Mouse (Mus musculus): ENCODE measurements around the gene Epn2.

The Epn2 gene

DNA sequence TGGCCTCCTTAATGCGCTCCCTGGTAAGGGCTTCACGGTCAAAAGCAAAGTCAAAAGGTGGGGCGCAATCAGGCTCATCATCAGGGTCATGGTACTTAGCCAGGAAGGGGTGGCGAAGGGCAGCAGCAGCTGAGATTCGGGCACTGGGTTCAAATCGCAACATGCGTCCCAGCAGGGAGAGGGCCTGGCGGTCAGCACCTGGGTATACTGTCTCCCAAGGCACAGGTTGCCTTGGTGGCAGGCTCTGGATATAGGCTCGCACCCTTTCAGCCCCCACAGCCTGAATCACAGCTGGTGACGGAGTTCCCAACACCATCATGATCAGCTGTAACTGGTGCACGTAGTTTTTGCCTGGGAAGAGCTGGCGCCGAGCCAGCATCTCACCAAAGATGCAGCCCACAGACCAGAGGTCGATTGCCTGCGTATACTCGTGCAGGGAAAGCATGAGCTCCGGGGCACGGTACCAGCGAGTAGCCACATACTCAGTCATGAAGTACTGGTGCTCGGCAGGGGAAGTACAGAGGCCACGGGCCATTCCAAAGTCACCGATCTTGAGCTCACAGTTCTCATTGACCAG is 88.5 kb downstream of the Epn2 start:
- no peak for DNase-seq (ENCODE audit: low read depth, low spot score)

DNA sequence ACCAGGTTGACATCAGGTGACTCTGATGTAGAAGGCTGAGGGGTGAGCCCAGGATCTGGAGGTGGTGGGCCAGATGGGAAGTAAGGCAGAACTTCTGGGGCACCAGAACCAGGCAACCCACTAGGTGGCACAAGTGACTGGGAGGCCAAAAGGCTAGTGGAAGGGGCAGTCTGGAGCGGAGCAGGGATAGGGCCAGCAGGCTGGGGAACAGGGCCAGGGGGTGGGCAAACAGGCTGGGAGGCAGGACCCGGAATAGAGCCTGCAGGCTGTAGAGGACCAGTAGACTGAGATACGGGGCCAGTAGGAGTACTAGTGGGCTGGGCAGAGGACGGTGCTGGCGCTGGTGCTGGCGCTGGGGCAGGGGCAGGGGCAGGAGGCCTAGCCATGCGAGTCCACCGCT is 89.6 kb downstream of the Epn2 start:
- no peak for DNase-seq (ENCODE audit: low read depth, low spot score)

DNA sequence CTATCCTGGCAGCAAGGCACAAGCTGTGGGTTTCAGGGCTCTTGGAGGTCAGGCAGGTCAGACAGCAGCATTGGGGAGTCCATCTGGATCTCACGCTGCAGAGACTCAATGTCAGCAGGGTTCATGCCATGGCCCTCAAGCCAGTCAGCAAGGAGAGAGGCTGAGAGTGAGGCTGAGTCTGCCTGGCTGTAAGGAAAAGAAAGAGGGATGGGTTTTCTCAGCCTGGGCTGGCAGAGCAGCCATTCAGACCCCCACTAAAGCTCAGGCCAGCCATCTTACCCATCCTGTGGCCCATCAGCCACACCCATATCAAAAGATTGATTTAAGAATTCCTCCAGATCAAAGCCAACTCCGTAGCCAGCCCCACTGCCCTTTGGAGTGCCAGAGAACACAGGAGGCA is 90.4 kb downstream of the Epn2 start:
- no peak for DNase-seq (ENCODE audit: low read depth, low spot score)

DNA sequence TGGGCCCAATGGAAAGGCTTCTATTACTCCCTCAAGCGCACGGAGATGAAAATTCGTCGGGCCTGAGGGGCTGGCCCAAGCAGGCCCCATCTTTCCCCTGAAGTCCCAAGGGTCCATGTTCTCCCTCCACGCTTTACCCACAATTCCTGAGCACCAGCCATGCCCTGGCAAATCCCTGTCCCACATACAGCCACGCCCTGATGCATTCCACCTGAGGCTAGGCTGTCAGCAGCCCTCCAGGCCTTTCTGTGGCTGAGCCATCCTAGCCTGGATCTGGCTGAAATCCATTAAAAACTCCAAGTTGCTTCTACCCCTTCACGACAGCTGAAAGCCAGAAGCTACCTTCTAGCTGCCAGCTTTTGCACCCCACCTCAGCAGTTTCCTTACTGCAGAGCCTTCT is 91.6 kb downstream of the Epn2 start:
- DNase-seq (ENCODE audit: low read depth, low spot score) = no peak

DNA sequence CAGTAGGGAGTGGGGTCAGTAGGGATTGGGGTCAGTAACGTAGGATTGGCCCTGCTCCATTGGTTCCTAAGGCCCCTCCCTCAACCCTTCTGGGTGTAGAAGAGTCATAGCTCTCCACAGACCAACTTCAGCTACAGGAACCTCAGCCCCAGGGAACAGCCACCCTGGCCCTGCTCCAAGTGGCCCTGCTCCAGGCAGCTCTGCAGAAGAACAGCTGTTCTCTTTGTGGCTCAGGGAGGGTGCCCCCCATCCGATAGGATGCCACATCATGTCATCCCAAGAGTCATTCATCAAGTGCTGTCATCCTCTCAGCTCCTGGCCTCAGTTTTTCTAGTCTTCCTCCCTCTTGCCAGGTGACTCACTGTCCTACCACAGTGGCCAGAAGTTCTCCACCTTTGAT is 92.1 kb downstream of the Epn2 start:
- no peak for DNase-seq (ENCODE audit: low read depth, low spot score)

DNA sequence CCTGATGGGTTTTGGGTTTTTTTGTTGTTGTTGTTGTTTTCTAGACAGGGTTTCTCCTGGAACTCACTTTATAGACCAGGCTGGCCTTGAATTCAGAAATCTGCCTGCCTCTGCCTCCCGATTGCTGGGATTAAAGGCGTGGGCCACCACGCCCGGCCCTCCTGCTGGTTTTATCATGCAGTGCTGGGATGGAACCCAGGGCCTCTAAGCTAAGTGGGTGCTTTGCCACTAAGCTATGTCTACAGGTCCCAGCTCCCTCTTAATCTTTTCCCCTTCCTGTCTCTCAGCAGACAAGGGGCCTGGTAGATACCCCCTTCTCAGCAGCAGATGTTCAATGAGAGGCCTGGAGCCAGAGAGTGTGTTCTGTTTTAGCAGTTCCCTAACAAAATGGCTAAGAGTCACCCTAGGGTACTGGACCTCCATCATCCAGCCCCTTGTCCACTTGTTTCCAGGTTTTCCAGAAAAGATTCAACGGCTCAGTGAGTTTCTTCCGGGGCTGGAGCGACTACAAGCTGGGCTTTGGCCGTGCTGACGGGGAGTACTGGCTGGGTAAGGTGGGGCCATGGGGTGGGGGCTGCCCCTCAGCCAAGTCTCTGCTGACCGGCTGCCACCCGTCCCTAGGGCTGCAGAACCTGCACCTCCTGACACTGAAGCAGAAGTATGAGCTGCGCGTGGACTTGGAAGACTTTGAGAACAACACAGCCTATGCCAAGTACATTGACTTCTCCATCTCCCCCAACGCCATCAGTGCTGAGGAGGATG is 92.8 kb downstream of the Epn2 start:
- no peak for DNase-seq (ENCODE audit: low read depth, low spot score)

DNA sequence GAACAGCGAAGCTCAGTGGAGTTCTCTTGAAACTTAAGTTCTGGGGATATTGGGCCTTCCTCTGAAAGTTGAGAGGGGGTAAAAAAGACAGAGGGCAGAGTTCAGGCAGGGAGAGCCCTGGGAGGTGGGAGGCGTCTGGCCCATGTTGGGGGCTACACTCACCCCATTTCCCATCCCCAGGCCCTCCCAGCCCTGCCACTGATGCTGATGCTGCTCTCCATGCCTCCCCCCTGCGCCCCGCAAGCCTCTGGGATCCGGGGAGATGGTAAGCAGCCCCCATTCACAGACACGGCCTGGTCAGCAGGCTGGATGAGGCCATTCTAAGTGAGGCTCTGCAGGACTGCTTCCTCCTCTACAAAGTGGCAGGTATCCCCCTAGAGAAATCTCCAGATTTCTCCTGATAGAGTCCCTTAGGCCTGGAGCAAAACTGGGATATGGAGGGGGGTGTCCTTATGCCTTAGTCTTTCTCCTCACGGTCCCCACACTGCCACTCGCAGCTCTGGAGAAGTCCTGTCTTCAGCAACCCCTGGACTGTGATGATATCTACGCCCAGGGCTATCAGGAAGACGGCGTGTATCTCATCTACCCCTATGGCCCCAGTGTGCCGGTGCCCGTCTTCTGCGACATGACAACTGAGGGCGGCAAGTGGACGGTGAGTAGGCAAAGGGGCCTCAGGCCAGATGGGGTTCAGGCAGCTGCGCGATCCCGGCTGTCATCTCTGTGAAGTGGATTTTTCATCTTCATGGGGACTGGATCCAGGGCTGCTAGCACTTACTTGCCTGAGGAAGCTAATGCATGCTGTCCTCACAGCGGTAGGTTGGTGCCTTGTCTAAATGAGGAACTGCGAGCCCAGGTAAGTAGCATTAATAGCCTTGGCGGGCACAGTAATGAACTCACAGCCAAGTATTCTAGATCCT is 93.7 kb downstream of the Epn2 start:
- no peak for DNase-seq (ENCODE audit: low read depth, low spot score)

DNA sequence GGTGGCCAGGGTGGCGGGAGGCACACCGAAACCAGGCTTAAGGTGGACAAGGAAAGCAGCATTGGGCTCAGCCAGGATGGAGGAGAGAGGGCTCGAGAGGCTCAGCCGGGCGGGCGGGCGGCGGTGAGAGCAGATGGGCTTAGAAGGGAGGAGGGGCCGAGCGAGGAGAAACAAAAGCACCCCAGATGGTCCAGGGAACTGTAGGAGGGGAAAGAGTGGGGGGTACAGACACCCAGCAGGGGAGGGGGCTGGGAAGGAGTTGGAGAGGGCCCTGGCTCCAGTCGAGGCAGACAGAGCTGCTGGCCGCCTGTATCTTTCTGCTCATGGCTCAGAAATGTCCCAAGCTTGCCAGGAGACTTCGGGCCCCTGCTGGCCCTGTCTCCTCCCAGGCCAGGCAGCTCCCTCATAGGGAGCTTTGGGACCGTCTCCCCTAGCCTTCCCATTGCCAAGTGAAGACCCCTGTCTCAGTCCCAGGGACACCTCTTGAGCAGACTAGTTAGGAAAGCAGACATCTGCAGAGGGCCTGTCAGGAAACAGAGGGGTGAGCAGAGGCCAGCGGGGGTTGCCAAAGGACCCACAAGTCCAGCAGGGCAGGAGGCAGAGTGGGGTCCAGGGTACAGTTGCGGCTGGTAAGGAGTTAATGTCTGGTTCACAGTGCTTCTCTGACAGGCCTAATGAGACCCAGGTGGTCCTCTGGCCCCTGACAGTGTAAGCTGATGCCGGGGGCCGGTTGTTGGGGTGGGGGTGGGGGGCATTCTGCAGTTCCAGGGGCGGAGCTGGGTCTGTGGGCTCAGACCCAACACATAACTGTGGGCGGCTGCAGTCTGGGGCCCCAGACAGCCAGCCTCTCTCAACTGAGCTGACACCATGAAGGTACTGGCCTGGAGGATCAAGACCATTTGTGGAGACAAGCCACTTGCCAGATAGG is 94.6 kb downstream of the Epn2 start, which contains the start of gene Mfap4:
TSS of gene Mfap4 (plus strand) at position 819 of the 928 bp plus-strand sequence.
- no peak for DNase-seq (ENCODE audit: low read depth, low spot score)

DNA sequence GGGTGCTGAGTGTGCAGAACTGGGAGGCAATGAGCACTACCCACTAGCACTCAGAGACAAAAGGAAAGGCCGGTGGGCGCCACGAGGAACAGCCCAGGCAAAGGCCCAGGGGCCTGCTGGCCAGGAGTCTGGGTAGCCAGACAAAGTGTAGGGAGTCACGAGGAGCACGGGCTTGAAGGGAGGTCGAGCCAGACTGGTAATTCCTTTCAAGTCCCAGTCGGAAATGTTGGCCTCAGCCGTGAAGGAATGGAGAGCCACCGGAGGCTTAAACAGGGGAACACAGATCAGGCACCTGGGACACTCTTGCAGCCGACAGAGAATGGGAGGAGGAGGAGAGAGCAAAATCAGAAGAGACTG is 95.3 kb downstream of the Epn2 start:
- no peak for DNase-seq (ENCODE audit: low read depth, low spot score)

DNA sequence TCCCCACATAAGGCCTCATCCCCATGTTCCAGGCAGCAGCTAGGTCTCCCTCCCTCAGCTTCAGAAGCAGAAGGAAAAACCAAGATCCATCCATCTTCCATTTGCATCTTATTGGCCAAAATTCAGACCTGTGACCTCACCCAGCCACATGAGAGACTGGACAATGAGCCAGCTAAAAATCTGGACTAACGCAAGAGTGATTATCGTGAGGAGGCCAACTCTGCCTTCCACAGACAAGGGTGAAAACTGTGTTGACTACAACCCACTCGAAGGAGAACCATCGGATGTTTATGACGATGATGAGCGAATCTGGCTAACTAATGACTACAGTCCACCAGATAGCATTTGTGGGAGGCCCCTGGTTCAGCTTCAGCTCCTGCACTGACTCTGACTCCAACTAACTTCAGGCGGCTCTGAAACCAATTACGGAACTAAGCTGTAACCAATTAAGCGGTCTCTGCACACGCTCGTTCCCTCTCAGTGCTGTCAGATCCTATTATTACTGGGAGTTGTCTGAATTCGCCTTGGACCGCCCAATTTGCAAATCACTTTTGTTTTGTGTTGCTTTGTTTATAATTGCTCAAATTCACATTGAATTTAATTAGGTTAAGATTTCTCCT is 96.2 kb downstream of the Epn2 start:
- DNase-seq (ENCODE audit: low read depth, low spot score) = no peak

DNA sequence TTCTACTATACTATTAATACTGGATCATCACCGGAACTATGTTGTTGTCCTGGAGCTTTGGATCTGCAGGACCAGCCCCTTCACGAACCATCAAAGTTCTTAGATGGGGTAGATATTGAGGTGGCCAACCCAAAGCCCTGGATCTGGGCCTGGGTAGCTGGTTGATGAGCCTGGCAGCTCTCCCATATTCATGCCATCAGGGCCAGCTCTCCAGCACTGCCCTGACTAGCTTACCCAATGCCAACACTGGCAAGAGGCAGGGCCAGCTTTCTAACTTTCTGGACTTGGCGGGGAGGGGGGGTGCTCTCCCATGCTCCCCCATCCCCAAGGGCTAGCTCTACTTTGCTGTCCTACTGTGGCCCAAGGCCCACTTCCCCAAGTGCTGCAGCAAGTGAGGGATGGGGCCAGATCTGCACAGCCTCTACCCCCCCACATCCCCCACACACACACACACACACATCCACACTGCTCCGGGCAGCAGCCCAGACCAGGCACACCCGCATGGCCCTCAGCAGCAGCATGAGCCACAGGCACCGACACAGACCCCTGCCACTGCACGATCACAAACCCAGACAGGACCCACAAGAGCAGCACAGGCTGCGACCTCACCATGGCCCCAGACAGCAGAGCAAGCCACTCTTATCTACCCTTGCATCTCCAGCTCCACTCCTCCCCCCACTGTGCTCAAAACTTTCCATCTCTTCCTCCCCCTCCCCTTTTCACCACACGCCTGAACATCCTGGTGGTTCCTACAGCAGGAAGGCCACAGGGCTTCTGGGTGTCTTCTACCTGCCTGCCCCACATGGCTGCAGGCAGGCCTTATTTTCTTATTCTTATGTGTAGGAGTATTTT is 98.0 kb downstream of the Epn2 start:
- DNase-seq (ENCODE audit: low read depth, low spot score) = no peak

DNA sequence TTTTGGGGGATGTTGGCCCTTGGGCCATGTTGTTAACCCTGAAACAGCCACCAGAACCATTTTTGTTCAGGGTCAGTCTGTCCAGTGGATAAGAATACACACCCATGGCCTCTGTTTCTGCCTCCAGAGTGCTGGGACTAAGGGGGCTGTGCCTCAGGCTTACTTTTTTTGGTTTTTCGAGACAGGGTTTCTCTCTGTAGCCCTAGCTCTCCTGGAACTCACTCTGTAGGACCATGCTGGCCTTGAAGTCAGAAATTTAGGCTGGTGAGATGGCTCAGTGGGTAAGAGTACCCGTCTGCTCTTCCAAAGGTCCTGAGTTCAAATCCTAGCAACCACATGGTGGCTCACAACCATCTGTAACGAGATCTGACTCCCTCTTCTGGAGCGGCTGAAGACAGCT is 100.7 kb downstream of the Epn2 start:
- DNase-seq (ENCODE audit: low read depth, low spot score) = no peak

DNA sequence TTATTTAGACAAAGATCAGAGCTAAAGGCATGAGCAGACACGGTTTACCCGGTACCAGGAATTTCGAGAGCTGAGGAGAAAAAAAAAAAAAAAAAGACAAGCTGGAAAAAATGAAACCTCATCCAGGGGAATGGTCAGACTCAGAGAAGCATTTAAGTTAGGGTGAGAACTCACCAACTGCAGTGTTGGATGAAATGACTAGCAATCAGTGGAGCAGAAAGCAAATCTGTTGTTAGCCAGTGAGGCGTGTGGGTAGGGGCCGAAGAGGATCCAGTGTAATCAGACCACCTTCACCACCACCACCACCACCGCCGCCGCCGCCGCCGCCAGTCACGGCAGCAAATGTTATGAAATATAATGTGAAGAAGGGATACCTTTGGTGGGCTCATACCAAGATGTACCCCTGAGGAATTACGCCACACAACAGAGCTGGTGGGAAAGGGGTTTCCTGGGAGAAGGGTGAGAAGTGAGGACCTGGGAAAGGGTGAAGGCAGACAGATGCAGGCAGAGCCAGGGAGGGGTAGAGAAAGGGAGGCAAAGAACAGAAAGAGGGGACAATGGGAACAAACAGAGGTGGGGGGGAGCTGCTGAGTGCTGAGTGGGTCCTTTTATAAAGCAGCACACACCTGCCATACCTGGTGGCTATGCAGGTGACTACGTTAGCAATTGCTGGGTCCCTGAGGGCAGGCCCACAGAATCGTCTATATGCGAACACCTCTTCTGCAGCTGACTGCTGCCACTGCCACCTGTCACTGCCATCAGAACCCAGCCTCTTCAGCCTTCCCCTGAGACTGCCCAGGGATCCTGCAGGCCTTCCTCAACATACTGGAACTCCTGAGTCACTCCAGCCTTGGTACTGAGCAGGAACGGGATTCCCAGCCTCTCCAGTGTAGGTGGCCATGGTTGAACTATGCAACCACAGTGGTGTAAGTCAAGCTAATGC is 101.7 kb downstream of the Epn2 start:
- DNase-seq (ENCODE audit: low read depth, low spot score) = no peak

DNA sequence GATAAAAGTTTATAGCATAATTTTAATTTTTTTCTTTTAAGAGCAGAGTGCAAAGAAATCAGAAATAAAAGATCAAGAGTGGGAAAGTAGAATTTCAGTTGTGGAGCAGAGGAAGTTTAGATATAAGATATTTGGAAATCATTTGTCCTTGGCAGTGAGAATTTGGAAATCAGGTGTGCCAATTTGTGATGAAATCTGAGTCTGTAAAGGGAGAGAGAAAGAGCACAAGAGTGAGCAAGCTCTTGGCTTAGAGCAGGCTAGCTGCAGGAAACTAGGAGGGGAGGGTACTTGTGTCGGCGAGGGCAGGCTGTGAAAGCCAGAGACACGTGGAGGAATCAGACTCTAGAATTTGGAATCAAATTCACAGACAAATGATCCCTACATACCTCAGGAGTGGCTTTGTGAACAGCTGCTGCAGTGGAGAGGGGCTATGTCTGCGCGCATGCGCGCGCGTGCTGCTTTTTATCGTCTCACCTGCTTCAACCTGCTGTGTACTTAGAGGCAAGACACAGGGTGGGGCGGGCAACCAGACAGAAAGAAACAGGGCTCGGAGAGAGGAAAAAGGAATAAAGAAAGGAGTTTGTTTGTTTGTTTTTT is 102.6 kb downstream of the Epn2 start:
- DNase-seq (ENCODE audit: low read depth, low spot score) = no peak

DNA sequence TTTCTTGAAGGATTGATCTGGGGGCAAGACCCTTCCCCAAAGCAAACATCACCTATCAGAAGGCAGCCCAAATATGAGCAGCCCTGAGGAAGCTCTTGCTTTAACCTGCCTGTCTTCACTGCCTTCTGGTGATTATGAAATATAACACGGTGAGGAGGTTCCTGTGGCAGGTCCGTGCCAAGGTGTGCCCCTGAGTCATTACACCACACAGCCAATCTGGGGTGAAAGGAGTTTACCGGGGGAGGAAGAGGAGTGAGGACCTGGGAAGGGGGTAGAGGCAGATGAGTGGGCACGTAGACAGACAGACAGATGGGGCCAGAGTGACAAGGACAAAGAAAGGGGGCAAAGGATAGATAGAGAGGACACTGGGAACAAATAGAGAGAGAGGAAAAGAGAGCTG is 105.9 kb downstream of the Epn2 start:
- no peak for DNase-seq (ENCODE audit: low read depth, low spot score)

DNA sequence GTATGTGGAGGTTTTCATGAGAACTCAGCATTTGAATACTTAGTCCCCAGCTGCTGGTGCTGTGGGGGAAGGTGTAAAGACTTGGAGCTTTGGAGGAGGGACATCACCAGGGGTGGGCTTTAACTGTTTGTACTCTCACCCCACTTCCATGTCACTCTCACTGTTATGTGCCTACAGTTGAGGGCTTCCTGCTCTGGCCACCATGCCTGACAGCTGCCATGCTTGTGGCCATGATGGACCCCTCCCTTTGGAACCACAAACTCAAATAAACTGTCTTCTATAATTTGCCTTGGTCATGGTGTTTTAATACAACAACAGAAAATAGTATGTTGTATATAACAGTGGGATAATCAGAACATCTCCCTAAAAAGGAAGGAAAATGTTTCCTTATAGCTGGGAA is 108.6 kb downstream of the Epn2 start:
- no peak for DNase-seq (ENCODE audit: low read depth, low spot score)

DNA sequence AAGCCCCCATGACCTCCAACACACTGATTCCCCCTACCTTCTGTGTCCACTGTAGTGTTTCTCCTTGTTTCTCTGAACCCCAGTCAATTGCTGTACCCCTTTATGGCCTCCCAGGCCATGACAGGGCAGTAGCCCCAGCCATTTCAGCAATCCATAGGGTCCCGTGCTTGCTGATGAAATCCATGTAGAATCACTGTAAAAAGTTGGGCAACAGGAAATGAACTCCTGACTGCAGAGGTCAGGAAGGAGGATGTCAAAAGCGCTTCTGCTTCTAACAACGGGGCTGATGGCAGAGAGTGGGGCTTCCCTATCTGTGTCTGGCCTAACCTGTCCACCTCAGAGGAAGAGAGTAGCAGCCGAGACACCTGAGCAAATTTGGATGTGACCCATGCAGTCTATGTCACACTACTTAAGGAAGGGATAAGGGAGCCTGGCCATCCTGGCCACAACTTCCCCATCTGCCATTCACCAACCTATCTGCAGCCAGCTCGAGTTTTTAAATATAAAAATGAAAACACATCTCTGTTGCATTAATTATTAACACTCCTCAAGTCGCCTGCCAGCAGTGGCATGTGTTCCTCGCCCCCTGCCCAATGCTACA is 110.1 kb downstream of the Epn2 start:
- no peak for DNase-seq (ENCODE audit: low read depth, low spot score)

DNA sequence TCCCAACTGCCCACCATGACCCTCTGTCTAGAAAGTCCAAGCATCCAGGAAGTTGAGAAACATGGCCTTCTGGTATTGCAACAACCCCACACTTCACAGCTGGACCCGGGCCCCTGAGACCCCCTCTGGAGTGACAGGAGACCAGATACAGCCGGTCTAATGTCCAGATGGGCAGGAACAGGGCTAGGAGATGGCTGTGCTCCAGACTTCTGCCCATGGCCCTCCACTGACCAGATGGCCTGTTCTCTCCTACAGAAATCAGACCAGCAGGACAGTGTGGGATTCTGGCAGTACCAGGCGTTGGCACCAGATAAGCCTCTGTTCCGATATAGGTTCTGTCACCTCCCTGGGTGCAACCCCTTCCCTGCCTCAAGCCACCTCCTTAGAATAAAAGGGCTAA is 111.0 kb downstream of the Epn2 start:
- no peak for DNase-seq (ENCODE audit: low read depth, low spot score)
